Mouse (Mus musculus) intestine, embryonic 16.5 days (tissue): Measurements from ENCODE around the gene Cc2d2a. TPM values are rescaled to one million over a fixed set of nuclear protein-coding genes. Genes with fewer than 3 reads are reported as not detected.

Source experiments
- ATAC-seq: fragments of 200-750 bp; cut with Nextera tagmentation; 2 replicates; pipeline ENCODE4 v1.8.0; 2017; ENCODE audit warnings: moderate TSS enrichment, moderate library complexity
- H3K27ac ChIP-seq: fragments of 300-500 bp; sonication (generic); 2 replicates; pipeline ENCODE4 v1.5.1; 2014; ENCODE audit warnings: mild to moderate bottlenecking, low read length
- H3K27me3 ChIP-seq: fragments of 300-500 bp; sonication (generic); replicated peaks from 2 replicates; pipeline ENCODE4 v1.6.1; 2014; ENCODE audit warnings: low read length, control low read depth, mixed read lengths; ENCODE audit not compliant: control insufficient read depth, insufficient read depth
- H3K36me3 ChIP-seq: fragments of 300-500 bp; sonication (generic); 2 replicates; pipeline ENCODE4 v1.6.1; 2014; ENCODE audit warnings: low read length, control low read depth; ENCODE audit not compliant: control insufficient read depth, insufficient read depth
- H3K4me1 ChIP-seq: fragments of 300-500 bp; sonication (generic); 2 replicates; pipeline ENCODE4 v1.6.1; 2014; ENCODE audit warnings: low read length, control low read depth, mixed read lengths; ENCODE audit not compliant: control insufficient read depth, insufficient read depth
- H3K4me2 ChIP-seq: fragments of 300-500 bp; sonication (generic); 2 replicates; pipeline ENCODE4 v1.6.1; 2014; ENCODE audit warnings: low read depth, low read length, control low read depth
- H3K4me3 ChIP-seq: fragments of 300-500 bp; sonication (generic); 2 replicates; pipeline ENCODE4 v1.5.1; 2014; ENCODE audit warnings: mild to moderate bottlenecking, low read length
- H3K9ac ChIP-seq: fragments of 300-500 bp; sonication (generic); 2 replicates; pipeline ENCODE4 v1.6.1; 2014; ENCODE audit warnings: low read depth, low read length
- H3K9me3 ChIP-seq: fragments of 300-500 bp; sonication (generic); 2 replicates; pipeline ENCODE4 v1.6.1; 2016; ENCODE audit warnings: low read length, control low read depth; ENCODE audit not compliant: control insufficient read depth
- WGBS: fragments of 180-500 bp; shearing (Covaris S2); extraction: QIAGEN DNeasy Blood & Tissue Kit; methylation state at CpG from one replicate; pipeline ENCODE4 v1.1.7; 2014; 5-methylcytosine and 5-hydroxymethylcytosine counted together
- polyA plus RNA-seq: library from polyadenylated mRNA; unstranded; fragments of >200 nt; fragmentation: Nextera tagmentation; extraction: Ambion mirVana; gene quantifications from 2 replicates; pipeline ENCODE4 v1.2.1, GENCODE M21; 2015

Gene Cc2d2a
- polyA plus RNA-seq, 1 experiment from 2014 or later, result 8.7 TPM

DNA sequence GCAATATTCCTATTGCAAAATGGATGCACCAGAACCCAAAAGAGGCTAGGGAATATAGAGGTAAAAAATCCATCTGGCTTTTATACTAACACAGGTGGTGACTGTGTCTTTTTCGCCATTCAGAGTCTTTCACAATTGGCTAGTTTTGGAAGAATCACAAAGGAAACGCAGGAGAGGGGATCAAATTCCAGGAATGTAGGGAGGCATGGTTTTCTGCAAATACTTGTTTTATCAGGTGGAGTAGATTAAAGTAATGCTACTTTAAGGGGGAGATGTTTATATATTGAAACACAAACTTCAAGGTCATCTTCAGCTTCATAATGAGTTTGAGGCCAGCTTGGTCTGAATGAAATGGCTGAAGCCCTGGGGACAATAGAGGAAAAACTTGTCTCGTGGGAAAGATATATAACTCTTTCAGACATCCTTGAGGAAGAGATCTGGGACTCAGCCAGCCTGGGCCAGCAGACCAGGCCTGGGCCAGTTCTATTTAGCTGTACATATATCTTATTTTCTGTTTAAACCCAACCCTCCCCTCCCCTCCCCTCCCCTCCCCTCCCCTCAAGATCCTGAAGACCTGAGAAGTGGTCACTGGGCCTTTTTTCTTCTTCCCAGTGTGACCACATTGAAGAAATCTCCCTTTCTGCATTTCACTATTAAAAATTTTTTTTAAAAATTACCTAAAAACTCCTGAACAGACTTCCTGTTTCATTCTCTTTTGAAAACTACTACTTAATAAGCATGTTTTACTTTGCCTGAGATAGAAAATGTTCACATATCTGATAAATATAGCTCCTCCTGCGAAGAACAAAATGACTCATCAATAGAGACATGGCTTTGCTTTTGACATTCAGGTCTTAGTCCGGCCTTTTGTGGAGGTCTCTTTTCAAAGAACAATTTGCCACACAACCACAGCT is 59.6 kb downstream of the Cc2d2a start:
- Histone ChIP-seq H3K4me1 (no peaks in the 10 kb centered on the region), H3K27ac (no peak overlapping the region), H3K9ac (no peak overlapping the region), H3K4me3 (no peak overlapping the region), H3K4me2 (no peak overlapping the region), H3K27me3 (no peaks in the 10 kb centered on the region), H3K36me3 (0 out of 2 replicates have a peak, but pooled peaks cover 4% of the 10 kb centered on the region), H3K9me3 (no peaks in the 10 kb centered on the region)
- no peak for ATAC-seq
- WGBS, result 76% methylated on average over 5 of the region's 5 CpGs

DNA sequence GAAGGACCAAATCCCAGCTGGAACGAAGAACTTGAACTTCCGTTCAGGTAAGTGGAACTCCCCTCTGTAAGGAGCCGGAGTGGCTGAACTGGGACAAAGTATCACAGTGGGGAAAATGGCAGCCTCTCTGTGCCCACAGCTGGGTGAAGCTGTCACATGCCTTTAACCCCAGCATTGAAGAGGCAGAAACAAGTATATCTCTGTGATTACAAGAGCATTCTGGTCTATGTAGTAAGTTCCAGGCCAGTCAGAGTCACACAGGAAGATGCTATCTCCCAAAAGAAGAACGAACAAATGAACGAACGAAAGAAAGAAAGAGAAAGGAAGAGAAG is 60.3 kb downstream of the Cc2d2a start:
- no peak for ATAC-seq
- Histone ChIP-seq H3K9me3 (no peaks in the 10 kb centered on the region), H3K9ac (no peak overlapping the region), H3K4me3 (no peak overlapping the region), H3K27me3 (no peaks in the 10 kb centered on the region), H3K4me2 (no peak overlapping the region), H3K36me3 (0 out of 2 replicates have a peak, but pooled peaks cover 1% of the 10 kb centered on the region), H3K4me1 (no peaks in the 10 kb centered on the region), H3K27ac (no peak overlapping the region)
- 93% methylated on average over 6 of the region's 6 CpGs for WGBS

DNA sequence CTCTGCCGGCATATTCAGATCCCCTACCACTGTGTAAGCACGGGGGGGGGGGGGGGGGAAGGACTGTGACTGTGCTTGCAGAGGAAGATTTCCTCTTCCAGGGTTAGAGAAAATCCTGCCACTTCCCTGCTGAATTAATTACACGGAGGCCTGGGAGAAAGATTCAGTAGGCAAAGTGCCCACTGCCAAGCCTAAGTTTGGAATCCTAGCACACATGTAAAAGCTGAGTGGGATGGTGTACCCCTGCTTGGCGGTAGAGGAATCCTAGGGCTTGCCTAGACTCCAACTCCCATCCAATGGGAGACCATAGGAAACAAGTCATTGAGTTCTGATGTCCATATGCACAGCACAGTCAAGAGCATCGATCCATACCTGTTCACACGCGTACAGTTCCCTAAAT is 61.7 kb downstream of the Cc2d2a start:
- H3K4me2 ChIP-seq, result no peak overlapping the region
- no peaks in the 10 kb centered on the region for H3K27me3 ChIP-seq
- H3K9ac ChIP-seq, result no peak overlapping the region
- ATAC-seq, result no peak
- 86% methylated on average over 7 of the region's 7 CpGs for WGBS
- no peak overlapping the region for H3K27ac ChIP-seq
- H3K9me3 ChIP-seq, result no peaks in the 10 kb centered on the region
- H3K36me3 ChIP-seq, result no peaks in the 10 kb centered on the region
- H3K4me3 ChIP-seq, result no peak overlapping the region
- no peaks in the 10 kb centered on the region for H3K4me1 ChIP-seq

DNA sequence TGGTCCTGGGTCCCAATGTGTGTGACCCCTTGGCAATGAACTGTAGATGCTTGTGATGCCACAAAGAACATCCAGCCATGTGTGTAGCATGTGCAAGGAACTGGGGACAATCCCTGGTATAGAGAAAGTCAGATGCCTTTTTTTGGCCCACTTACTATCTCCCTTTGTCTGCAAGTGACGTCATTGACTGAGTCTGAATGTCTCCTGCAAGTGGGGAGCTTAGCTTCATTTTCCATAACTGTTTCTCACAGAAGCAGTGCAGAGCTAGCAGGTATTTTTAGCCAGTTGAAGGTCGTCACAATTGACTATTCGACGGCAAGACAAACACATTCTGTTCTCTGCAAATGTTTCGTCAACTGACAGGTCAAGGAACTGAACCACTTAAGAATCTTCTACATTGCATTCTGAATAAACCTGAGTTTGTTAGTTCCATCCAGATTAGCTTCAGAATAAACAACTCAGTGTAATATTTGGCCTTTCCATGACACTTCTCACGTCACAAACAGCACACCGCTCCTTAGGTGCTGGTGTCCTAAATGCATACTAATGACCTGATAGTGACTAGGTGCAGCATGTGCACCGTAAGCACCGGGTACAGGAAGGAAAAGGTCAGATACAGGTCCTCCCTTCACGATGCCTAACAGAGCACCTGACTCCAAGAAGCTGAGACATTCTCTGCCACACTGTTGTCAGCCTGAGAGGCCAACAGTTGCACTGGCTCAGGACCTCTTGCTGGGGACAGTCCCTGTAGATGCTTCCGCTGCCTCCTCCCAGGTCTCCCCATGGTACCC is 66.4 kb downstream of the Cc2d2a start:
- no peak overlapping the region for H3K4me2 ChIP-seq
- no peaks in the 10 kb centered on the region for H3K9me3 ChIP-seq
- no peaks in the 10 kb centered on the region for H3K27me3 ChIP-seq
- H3K9ac ChIP-seq, result no peak overlapping the region
- no peaks in the 10 kb centered on the region for H3K36me3 ChIP-seq
- no peak for ATAC-seq
- no peak overlapping the region for H3K27ac ChIP-seq
- 80% methylated on average over 11 of the region's 11 CpGs for WGBS
- no peaks in the 10 kb centered on the region for H3K4me1 ChIP-seq
- no peak overlapping the region for H3K4me3 ChIP-seq

DNA sequence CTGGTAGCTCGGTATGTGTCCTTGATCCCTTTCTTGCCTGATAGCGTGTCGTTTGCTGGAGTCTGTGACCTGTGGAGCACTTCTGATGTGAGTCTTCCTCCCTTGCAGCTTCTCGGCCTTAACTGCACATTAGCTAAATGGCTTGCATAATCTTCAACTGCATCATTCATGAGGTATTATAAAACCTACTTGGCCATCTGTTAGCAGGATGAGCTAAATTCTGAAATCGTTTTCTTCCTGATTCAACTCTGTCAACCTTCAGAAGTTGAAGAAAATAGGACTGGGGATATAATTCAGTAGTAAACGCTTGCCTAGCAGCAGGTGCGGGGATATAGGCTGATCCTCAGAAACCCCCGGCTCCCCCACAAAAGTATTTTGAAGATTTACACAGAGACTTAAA is 70.2 kb downstream of the Cc2d2a start:
- Histone ChIP-seq H3K9ac (no peak overlapping the region), H3K4me1 (no peaks in the 10 kb centered on the region), H3K4me3 (no peak overlapping the region), H3K9me3 (no peaks in the 10 kb centered on the region), H3K4me2 (no peak overlapping the region), H3K36me3 (no peaks in the 10 kb centered on the region), H3K27me3 (no peaks in the 10 kb centered on the region), H3K27ac (no peak overlapping the region)
- WGBS, result 79% methylated on average over 8 of the region's 8 CpGs
- no peak for ATAC-seq

DNA sequence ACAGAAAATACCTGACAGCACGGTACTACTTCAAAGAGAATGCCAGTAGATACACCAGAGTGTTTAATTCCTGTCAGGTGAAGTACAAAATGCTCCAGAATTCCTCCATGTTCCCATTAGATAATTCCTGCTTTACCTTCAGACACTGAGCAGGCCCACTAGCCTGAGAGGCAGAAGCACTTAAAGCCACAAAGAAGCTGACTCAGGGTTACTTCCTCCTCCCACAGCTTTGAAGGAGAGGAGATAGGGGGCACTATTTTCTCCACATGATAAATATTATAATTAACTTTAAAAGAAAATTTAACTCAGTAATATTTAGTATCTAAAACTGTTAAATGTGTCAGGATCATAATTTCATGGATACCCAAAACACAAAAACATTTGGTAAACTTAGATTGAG is 82.0 kb downstream of the Cc2d2a start:
- Histone ChIP-seq H3K4me1 (no peaks in the 10 kb centered on the region), H3K4me2 (no peak overlapping the region), H3K27ac (no peak overlapping the region), H3K27me3 (no peaks in the 10 kb centered on the region), H3K9ac (no peak overlapping the region), H3K36me3 (0 out of 2 replicates have a peak, but pooled peaks cover 5% of the 10 kb centered on the region), H3K4me3 (no peak overlapping the region), H3K9me3 (no peaks in the 10 kb centered on the region)
- WGBS, result 83% methylated on average over 1 of the region's 1 CpGs
- ATAC-seq, result no peak

DNA sequence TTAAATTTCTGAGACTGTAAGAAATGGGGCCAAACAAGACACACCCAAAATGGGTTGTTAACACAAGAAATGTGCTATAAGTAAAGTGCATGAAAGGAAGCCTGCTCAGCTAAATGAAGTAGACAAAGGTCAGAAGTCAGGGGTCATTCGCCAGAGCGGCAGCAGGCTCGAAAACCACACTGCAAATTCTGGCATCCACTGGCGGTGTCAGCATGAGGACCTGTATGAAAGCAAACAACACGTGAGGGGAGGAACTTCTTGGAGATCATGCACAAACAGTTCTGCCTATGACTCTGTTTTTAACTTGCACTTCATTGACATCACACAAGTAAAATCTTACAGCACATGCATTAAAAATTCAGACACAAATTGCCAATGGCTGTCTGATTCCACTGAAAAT is 83.0 kb downstream of the Cc2d2a start:
- ATAC-seq, result no peak
- no peaks in the 10 kb centered on the region for H3K9me3 ChIP-seq
- whole genome bisulfite sequencing, result 60% methylated on average over 5 of the region's 5 CpGs

DNA sequence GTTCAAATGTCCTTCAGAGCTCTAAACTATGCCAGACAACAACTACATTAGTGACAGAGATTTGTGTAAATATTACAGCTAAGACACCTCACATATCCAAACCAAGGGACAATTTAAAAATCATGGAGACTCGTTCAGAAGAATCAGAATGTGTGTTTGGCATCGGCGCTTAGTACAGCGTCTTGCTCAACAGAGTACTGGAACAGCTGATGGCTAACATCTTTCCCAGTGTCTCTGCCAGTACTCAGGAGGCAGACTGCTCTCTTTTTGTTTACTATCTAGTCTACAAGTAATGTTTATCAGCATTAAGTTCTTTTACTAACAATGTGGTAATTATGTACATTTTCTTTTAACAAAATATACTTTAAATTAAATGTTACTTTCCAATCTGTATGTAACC is 85.9 kb downstream of the Cc2d2a start:
- H3K36me3 ChIP-seq, result peaks cover 3% of the 10 kb centered on the region; the same call in 1 of the 2 replicates
- H3K9me3 ChIP-seq, result no peaks in the 10 kb centered on the region
- no peak overlapping the region for H3K27ac ChIP-seq
- no peaks in the 10 kb centered on the region for H3K27me3 ChIP-seq
- ATAC-seq, result no peak
- no peak overlapping the region for H3K4me3 ChIP-seq
- H3K4me2 ChIP-seq, result no peak overlapping the region
- whole genome bisulfite sequencing, result 86% methylated on average over 4 of the region's 4 CpGs
- no peak overlapping the region for H3K9ac ChIP-seq
- no peaks in the 10 kb centered on the region for H3K4me1 ChIP-seq

More for the DNA sequence above, 83.0 kb downstream of the Cc2d2a start:
- H3K4me3 ChIP-seq, result no peak overlapping the region
- no peaks in the 10 kb centered on the region for H3K4me1 ChIP-seq
- H3K9ac ChIP-seq, result no peak overlapping the region
- H3K36me3 ChIP-seq, result peaks cover 6% of the 10 kb centered on the region; the same call in 1 of the 2 replicates
- H3K27ac ChIP-seq, result no peak overlapping the region
- no peak overlapping the region for H3K4me2 ChIP-seq
- no peaks in the 10 kb centered on the region for H3K27me3 ChIP-seq

DNA sequence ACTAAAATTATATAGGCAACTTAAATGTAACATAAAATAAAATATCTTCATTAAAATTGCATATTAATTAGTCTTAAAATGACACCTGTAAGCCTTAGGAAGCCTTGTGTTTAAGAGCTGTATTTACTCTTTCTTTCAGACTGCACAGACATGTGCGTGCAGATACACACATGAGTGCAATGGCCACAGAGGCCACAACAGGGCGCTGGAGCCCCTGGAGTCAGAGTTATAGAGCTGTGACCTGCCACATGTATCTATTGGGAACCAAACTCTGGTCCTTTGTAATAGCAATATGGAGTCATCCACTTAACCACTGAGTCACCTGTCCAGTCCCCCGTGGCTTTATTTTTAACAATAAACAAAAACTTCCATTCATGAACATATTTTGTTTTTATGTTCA is 86.9 kb downstream of the Cc2d2a start:
- Histone ChIP-seq H3K9ac (no peak overlapping the region), H3K4me1 (no peaks in the 10 kb centered on the region), H3K4me3 (no peak overlapping the region), H3K9me3 (no peaks in the 10 kb centered on the region), H3K27me3 (no peaks in the 10 kb centered on the region), H3K27ac (no peak overlapping the region), H3K36me3 (peaks cover 2% of the 10 kb centered on the region; the same call in 1 of the 2 replicates), H3K4me2 (no peak overlapping the region)
- WGBS, result 83% methylated on average over 3 of the region's 3 CpGs
- ATAC-seq, result no peak
